Mouse (Mus musculus) left cerebral cortex, postnatal 14 days (tissue): ENCODE data around the gene Agpat1. TPM values are rescaled to one million over a fixed set of nuclear protein-coding genes. Genes with fewer than 3 reads are reported as not detected.

ENCODE experiments used
- DNase-seq, 2 experiments: peaks; one replicate each; pipeline ENCODE4 v3.0.0; 2021 to 2022; ENCODE audit warnings: low spot score in 2 of 2, mixed read lengths in 1 of 2
- intact Hi-C: fragments of 180-260 bp; cut with DNase I; formaldehyde crosslinking; loops from one replicate; pipeline ENCODE4 v1.15.1; 2025
- total RNA-seq, 2 experiments: library from RNA; stranded (reverse); gene quantifications; 2 replicates each; pipeline ENCODE4 v1.2.3; 2021

Agpat1 gene
- total RNA-seq, 2 experiments from 2014 or later: 175 to 180 TPM

- intact Hi-C loops: no loop called here
- no peak for DNase-seq
These were observed 41.9 kb downstream of the Agpat1 start for GRCm38 (mm10) chr17:34645831-34646511.

- DNase-seq: peak; percentile 98 to 99
- intact Hi-C loops: no loop called here
These were observed 43.1 kb downstream of the Agpat1 start, which contains the start of gene Atf6b for GRCm38 (mm10) chr17:34646906-34647787. Gene Atf6b, plus strand, starts transcription at chr17:34647146.

GRCm38 (mm10) chr17:34648141-34648890 is 44.3 kb downstream of the Agpat1 start:
- intact Hi-C loops: no loop called here
- DNase-seq: no peak

GRCm38 (mm10) chr17:34649106-34649864 is 45.2 kb downstream of the Agpat1 start:
- no peak for DNase-seq
- intact Hi-C loops: no loop called here

GRCm38 (mm10) chr17:34650781-34651180 is 46.7 kb downstream of the Agpat1 start:
- no peak for DNase-seq
- intact Hi-C loops: loop anchor here (5.0 to 10.0 kb wide), 3 partner anchors 62 to 187 kb away; partner anchors contain the start of genes Cyp21a1, Dxo and Stk19

GRCm38 (mm10) chr17:34651507-34652221 is 47.6 kb downstream of the Agpat1 start:
- intact Hi-C loops: loop anchor here (5.0 to 10.0 kb wide), 3 partner anchors 61 to 186 kb away; partner anchors contain the start of genes Cyp21a1, Dxo and Stk19
- no peak for DNase-seq

- no peak for DNase-seq
- intact Hi-C loops: loop anchor here (5.0 to 10.0 kb wide), 3 partner anchors 60 to 185 kb away; partner anchors contain the start of genes Cyp21a1, Dxo and Stk19
These were observed 48.5 kb downstream of the Agpat1 start for GRCm38 (mm10) chr17:34652546-34652945.

GRCm38 (mm10) chr17:34652985-34653384 is 48.9 kb downstream of the Agpat1 start:
- DNase-seq: no peak
- intact Hi-C loops: loop anchor here (5.0 to 10.0 kb wide), 3 partner anchors 59 to 184 kb away; partner anchors contain the start of genes Cyp21a1, Dxo and Stk19

GRCm38 (mm10) chr17:34653746-34654285 is 49.8 kb downstream of the Agpat1 start:
- intact Hi-C loops: loop anchor here (5.0 to 10.0 kb wide), 3 partner anchors 58 to 183 kb away; partner anchors contain the start of genes Cyp21a1, Dxo and Stk19
- DNase-seq: peak in 1 of 2 experiments; percentile 66

GRCm38 (mm10) chr17:34654392-34654791 is 50.3 kb downstream of the Agpat1 start:
- intact Hi-C loops: loop anchor here (5.0 to 10.0 kb wide), 3 partner anchors 58 to 183 kb away; partner anchors contain the start of genes Cyp21a1, Dxo and Stk19
- no peak for DNase-seq

- intact Hi-C loops: loop anchor here (10.0 kb wide), 1 partner anchor 150 kb away; the partner anchor contains the start of gene Cyp21a1
These were observed 51.1 kb downstream of the Agpat1 start for GRCm38 (mm10) chr17:34655160-34655559.

GRCm38 (mm10) chr17:34655581-34655991 is 51.5 kb downstream of the Agpat1 start:
- intact Hi-C loops: loop anchor here (10.0 kb wide), 1 partner anchor 149 kb away; the partner anchor contains the start of gene Cyp21a1
- DNase-seq: peak; percentile 58 to 75

More at GRCm38 (mm10) chr17:34655160-34655559, 51.1 kb downstream of the Agpat1 start:
- no peak for DNase-seq

- intact Hi-C loops: loop anchor here (10.0 kb wide), 1 partner anchor 148 kb away; the partner anchor contains the start of gene Cyp21a1
- DNase-seq: no peak
These were observed 52.6 kb downstream of the Agpat1 start for GRCm38 (mm10) chr17:34656666-34657065.

GRCm38 (mm10) chr17:34657271-34657670 is 53.2 kb downstream of the Agpat1 start:
- intact Hi-C loops: loop anchor here (10.0 kb wide), 1 partner anchor 148 kb away; the partner anchor contains the start of gene Cyp21a1
- DNase-seq: no peak

GRCm38 (mm10) chr17:34658145-34658544 is 54.1 kb downstream of the Agpat1 start:
- DNase-seq: no peak
- intact Hi-C loops: loop anchor here (10.0 kb wide), 1 partner anchor 147 kb away; the partner anchor contains the start of gene Cyp21a1

GRCm38 (mm10) chr17:34658591-34658990 is 54.5 kb downstream of the Agpat1 start:
- no peak for DNase-seq
- intact Hi-C loops: loop anchor here (10.0 kb wide), 1 partner anchor 146 kb away; the partner anchor contains the start of gene Cyp21a1
